Mouse (Mus musculus) cerebellum, adult 9-11 months (tissue): ENCODE results near the gene C1rl.
"Not testable (repeated sequence)": the region's sequence is repeated elsewhere in the genome, so short reads cannot be mapped to it uniquely, and the experiment has no call there.

Experiments used
- DNase-seq: peaks from one replicate; pipeline ENCODE4 v3.0.0; 2022

C1rl gene

DNA sequence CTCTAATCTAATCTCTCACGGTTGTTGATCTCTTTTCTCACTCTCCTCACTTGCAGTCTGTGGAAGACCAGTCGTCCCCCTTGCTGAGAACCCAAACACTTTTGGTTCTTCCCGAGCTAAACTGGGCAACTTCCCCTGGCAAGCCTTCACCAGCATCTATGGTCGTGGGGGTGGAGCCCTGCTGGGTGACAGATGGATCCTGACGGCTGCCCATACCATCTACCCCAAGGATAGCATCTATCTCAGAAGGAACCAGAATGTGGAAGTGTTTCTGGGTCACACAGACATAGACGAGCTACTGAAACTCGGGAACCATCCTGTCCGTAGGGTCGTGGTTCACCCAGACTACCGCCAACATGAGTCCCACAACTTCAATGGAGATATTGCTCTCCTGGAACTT is 15.4 kb downstream of the C1rl start:
- DNase-seq, result peak; percentile 83

DNA sequence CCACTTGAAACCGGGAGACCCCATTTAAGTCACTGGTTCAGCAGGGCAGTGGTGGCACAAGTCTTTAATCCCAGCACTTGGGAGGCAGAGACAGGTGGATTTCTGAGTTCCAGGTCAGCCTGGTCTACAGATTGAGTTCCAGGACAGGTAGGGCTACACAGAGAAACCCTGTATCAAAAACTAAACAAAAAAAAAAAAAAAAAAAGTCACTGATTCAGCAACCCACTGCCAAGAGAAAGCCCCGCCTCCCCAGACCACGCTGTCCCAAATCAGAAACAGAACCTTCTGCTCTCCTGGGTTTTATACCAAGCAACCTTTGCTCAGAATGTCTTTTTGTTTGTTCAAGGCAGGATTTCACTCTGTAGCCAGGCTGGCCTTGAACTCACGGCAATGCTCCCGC is 16.3 kb downstream of the C1rl start:
- not testable (repeated sequence) for DNase-seq

DNA sequence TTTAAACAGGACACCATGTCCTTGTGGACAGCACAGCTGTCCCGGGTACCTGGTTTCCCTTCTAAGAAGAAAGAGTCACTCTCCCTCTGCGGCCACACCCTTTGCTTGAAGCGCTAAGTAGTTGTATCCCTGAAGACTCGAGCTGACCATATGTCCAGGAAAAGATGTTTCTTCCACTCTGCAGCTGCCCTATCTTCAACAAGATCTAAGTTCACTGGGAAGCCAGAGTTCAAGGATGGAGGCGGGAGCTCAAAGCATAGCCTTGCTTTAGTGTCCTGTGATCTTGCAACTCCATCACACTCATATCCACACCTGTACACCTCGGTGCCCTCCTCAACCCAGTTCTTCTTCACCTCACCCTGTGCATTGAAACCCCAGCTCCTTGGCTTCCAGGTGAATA is 19.0 kb downstream of the C1rl start:
- DNase-seq, result no peak

DNA sequence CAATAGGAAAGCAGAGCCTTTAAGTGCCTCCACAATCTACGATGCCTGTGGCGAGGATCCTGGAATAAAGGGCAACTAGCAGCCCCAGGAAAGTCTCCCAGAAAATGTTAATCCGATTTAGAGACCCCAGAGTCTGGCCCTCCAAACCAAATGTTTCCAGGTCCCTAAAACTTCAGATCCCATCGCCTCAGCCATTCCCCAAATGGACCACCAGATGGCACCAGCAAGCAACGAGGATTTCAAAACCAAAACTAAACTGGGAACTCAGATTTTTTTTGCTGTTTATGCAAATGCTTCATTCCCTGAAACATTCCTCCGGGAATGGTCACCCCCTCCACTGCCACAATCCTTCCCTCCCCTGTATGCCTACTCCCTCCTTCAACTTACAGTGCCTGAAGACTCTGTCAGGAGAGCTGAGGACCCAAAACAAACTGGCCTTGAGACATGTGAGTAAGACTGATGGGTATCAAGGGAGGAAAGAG is 19.5 kb downstream of the C1rl start, which contains the start of gene C1ra:
TSS of gene C1ra (plus strand) at position 51 of the 482 bp plus-strand sequence.
- peak; percentile 45 for DNase-seq

DNA sequence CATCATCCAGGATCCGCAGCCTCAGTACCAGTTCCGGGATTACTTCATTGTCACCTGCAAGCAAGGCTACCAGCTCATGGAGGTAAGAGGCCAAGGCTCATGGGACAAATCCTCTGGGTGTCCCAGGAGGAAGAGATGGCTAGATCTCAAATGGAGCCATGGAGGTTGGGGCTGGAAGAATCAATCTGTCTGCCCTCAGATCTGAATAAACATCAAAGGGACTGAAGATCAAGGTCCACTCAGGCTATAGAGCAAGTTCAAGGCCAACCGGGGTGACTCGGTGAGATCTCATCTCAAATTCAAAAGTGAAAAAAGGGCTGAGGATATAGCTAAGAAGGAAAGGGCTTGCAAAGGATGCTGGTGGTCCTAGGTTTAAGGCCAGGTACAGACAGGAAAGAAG is 24.8 kb downstream of the C1rl start:
- DNase-seq, result not testable (repeated sequence)

DNA sequence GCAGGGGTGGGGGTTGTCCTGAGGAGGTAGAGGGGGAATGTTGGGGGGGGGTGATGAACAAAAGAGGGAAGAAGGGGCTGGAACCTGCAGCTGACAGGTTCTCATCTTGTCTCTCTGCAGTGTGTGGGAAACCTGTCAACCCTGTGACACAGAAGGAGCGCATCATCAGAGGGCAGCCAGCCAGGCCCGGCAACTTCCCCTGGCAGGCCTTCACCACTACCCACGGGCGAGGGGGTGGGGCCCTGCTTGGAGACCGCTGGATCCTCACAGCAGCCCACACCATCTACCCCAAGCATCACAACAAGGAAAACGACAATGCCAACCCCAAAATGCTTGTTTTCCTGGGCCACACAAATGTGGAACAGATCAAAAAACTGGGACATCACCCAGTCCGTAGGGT is 29.2 kb downstream of the C1rl start:
- not testable (repeated sequence) for DNase-seq

DNA sequence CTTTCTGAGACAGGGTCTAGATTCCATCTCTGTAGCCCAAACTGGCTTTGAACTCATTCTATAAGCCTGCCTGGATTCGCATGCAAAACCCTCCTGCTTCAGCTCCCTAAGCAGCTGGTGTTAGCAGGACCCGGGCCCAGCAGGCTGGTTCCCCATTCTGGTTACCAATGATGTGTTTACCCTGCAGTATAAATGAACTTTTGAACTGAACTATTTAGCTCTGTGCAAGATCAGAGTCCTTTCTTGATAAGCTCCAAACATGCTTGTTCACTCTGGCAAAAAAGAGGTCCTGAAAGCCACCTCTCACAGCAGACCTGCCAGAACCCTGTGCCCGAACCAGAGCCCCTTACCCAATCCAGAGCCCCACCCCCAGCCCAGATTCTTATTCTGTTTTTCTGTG is 35.0 kb downstream of the C1rl start:
- no peak for DNase-seq

DNA sequence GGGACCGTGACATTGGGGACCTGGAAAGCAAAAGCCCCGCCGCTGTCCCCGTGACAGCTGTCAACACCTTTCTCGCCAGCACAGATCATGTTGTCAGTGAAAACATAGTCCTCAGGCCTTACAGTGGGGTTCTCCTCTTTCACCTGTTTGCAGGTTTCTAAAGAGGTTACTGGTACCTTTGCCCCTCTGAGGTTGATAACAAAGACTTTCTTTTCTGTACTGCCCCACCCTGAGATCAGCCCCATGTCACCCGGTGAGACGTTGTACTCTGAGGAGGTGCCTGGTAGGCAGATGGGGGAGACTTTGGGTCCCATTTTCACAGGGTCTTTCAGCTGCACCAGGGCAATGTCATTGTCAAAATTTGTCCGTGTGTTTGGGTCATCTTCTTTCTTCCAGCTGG is 38.2 kb downstream of the C1rl start:
- no peak for DNase-seq

DNA sequence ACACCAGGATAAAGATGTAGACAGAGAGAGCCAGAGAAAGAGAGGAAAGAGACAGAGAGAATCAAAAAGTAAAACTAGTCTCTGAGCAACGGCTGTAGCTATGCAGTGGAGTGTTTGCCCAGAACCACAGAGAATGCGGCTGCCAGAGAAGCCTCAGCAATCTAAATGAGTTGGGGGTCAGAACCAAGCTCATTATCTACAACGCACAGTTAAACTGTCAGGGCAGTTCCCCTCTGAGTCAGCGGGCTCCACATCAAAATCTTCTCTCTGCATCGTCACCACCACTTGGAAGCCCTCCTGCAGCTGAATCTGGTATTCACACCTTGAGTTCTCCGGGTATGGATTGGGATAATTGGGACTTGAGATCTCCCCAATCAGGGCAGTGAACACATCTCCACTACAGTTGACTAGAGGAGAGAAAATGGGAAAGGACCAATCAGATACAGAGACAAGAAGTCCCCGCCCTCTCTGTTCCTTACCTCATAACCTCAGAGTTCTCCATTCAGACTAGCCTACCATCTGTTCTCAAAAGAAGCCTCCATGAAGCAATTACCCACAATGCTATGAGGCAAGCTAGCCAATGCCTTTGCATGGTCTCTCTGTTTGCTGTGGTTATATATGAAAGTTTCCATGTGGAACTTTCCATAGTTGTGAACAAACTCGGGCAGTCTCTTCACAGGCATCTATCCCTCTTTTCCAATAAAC is 43.4 kb downstream of the C1rl start:
- not testable (repeated sequence) for DNase-seq

DNA sequence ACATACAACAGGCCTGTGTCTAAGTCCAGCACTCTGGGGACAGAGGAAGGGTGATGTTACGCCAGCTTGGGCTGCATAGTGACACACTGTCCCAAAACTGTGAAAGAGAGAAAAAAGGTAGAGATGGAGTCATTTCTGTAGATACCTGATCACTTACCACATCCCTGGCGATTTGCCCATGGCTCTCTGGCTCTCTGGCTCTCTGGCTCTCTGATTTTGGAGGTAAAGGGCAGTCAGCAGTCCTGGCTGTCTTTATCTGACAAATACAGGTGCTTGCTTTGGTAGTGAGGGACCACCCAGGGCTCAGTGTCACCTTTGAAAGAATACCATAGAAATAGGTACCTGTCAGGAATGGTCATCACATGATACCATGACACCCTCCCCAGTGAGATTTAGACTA is 48.3 kb downstream of the C1rl start:
- not testable (repeated sequence) for DNase-seq

DNA sequence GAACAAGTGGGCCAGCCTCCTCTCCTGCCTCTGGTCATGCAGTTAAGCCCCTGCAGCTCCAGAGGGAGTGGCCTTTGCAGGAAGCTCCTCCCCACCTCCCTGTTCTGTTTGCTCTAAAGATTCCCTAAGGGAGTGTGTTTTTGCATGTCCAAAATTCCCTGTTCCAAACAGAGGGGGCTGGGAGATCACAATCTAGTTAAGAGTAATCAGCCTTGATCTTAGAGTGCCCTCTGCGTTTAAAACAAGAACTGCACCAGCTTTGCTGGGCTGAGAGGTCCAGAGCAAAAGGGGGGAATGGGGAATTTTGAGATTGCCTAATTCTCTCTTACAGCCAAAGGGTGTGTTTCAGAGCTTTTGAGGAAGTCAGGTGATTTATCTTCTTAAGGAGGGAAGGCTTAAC is 49.4 kb downstream of the C1rl start, which contains the start of gene C1s1:
TSS of gene C1s1 (minus strand) at position 76 of the 400 bp plus-strand sequence.
- DNase-seq, result peak; percentile 23

DNA sequence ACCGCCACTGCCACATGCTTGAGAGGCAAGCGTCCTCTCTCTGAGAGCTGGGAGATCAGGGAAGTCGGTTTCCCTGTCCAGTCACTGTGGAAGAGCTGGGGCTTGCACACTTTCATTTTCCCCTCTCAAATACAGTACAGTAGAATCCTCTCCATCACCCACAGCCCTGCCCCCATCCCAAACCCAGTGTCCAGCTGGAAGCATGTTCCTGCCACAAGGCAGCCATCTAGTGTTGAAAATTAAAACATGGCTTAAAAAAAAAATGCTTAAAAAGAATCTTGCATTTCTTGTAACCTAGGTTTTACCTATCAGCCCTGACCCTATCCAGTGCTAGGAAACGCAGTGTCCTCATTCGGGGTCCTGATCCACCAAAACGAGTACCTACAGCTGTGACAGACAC is 51.6 kb downstream of the C1rl start:
- DNase-seq, result no peak

DNA sequence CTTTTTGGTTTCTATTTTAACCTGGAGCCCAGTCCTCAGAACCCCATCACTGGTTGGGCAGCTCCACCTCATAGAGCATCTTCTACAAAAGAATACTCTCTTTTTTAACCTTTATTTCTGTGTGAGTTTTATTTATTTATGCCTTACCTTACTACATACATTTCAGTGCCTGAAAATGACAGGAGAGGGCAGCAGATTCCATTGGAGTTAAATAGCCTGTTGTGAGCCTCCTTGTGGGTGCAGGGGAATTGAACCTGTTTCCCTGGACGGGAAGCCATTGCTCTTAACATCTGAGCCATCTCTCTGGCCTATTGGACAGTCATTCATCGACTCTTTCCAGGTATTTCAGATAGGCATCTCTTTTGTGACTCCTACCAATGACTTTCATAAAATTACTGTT is 52.5 kb downstream of the C1rl start:
- no peak for DNase-seq

DNA sequence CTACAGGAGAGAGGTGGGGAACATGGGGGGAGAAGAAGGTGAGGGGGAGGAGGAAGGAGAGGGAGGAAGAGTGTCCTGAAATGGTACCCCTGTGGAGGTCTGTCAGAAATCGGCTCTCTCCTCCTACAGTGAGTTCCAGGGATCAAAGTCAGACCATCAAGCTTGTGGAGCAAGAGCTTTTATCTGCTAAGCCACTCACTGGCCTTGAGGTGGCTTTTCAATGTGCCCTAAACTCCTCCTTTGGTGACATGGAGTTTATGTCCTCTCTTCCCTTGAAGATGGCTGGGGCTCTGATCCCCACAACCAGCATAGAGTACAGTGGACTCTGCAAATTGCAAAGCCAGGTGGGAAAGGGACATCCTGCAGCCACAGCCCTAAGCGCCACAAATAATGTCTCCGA is 55.1 kb downstream of the C1rl start:
- DNase-seq, result not testable (repeated sequence)

DNA sequence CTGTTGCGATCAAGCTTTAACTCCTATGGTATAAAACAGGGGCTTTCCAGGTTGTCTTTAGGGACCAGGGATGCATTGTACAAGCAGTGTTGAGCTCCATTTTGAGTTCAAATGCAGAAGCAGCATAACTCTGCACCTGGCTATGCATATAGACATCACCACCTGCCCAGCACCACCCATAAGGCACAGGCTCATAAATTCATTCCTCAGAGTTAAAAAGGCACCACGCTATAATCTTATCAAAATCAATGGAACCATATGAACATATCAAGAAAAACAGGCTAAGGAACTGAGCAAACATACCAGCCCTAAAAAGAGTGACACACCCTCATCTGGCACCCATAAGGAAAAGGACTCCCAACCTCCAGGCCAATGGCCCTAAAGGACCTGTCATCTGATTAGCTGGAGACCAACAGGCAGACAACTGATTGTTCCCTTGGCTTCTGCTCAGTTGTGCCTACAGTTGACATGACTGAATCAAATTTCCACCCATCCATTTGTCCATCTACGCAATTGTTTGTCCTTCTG is 56.2 kb downstream of the C1rl start:
- no peak for DNase-seq

DNA sequence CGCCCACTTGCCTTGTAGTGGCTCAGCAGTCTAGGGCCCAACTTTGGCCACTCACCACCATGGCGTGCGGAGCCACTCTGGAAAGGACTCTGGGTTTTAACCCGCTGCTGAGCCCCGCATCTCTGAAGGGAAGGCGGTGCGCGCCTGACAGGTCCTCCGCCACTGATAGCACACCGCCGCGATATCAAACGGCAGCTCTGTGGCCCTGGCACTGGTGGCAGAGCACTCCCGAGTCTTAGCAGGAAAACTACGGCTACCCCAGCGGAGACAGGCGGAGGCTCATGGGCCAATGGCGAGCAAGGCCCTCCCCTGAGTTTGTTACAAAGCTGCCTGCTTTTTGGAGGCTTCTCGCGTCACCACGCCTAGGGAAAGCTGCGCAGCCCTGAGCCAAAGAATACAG is 59.9 kb downstream of the C1rl start:
- no peak for DNase-seq

DNA sequence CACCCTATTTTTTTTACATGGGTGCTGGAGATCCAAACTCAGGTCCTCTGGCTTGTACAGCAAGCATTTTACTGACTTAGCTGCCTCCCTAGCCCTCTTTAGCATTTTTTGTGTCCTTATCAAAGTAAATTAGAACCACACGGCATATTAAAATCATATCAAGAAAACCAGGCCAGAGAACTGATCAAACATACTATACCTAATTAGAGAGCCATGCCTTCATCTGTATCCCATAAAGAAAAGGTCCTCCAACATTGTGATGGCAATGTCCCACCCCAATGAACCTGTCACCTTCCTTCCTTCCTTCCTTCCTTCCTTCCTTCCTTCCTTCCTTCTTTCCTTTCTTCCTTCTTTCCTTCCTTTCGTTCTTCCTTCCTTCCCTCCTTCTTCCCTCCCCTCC is 63.0 kb downstream of the C1rl start:
- not testable (repeated sequence) for DNase-seq
